Mouse (Mus musculus): ENCODE data around the gene Hist1h3c. TPM values are rescaled to one million over a fixed set of nuclear protein-coding genes. Genes with fewer than 3 reads are reported as not detected.

Gene Hist1h3c
- total and polyA plus RNA-seq, 2 experiments from 2014 or later, result 0.84 to 301 TPM

DNA sequence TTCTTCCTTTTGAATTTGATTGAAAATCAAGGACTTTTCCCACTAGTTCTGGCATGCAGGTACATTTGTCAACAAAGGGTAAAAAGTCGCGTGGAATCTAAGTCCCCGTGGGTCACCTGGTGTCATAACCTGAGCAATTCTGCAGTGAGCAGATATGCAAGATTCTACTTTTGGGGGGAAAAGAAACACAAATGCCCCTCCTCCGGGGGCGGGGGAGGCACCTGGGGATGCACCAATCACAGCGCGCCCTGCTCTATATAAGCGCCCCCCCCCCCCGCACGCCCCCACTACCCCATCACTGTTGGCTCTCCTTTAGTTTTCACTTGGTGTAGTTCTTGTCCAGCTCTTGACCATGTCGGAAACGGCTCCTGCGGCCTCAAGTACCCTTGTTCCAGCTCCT is 49.9 kb downstream of the Hist1h3c start, which contains the start of gene Hist1h1t:
TSS of gene Hist1h1t (plus strand) at position 301 of the 400 bp plus-strand sequence.
- Histone ChIP-seq H3K9me3 (ENCODE audit: low read length) (no peaks in the 10 kb centered on the region), H3K4me3 (ENCODE audit: low read depth, low read length) (no peak within 1 kb of the TSS), H3K9ac (no peak within 1 kb of the TSS), H3K36me3 (ENCODE audit: insufficient read depth) (no peaks in the 10 kb centered on the region), H3K4me2 (ENCODE audit: low read depth) (no peak within 1 kb of the TSS), H3K4me1 (ENCODE audit: insufficient read depth) (no peaks in the 10 kb centered on the region), H3K27ac (ENCODE audit: low read depth, low read length) (no peak within 1 kb of the TSS), H3K27me3 (ENCODE audit: insufficient read depth, low read length) (no peaks in the 10 kb centered on the region)
- no peak for TF ChIP-seq CTCF (IDR thresholded peaks at IDR 0.05; ENCODE audit: low read depth)
- DNase-seq (no peak), ATAC-seq (no peak)
- 59% methylated on average over 12 of the region's 13 CpGs for WGBS

Small RNA genes lying within 50 kb of the gene (microRNA-seq; reads per million reads assigned to microRNA genes)
- gene Gm44314 (0 reads per million in 2 experiments), gene Gm44484 (0 reads per million in 2 experiments)

Other genes starting within 250 kb of the Hist1h3c start
Only the 30 nearest of the 37 such genes appear.
- gene Hist1h1d, start 192.3 kb downstream of the Hist1h3c start, total RNA-seq (2014; rRNA removed), result 48.5 and 66.7 TPM in 2 replicates
- gene Hist1h1d, start 192.3 kb downstream of the Hist1h3c start, polyA plus RNA-seq (2015; fragmentation: Nextera tagmentation; extraction: Ambion mirVana), result 0.12 and 0.18 TPM in 2 replicates
- 180 and 204 TPM in 2 replicates for gene Hist1h3e, start 183.2 kb downstream of the Hist1h3c start, total RNA-seq (2014; rRNA removed)
- gene Hist1h3e, start 183.2 kb downstream of the Hist1h3c start, polyA plus RNA-seq (2015; fragmentation: Nextera tagmentation; extraction: Ambion mirVana), result 1.9 and 2.0 TPM in 2 replicates
- gene Hist1h2ae, start 174.4 kb downstream of the Hist1h3c start, total RNA-seq (2014; rRNA removed), result 111 TPM in 2 replicates
- 12.5 and 23.0 TPM in 2 replicates for gene Hist1h2ae, start 174.4 kb downstream of the Hist1h3c start, polyA plus RNA-seq (2015; fragmentation: Nextera tagmentation; extraction: Ambion mirVana)
- gene Hist1h2bg, start 174.2 kb downstream of the Hist1h3c start, total RNA-seq (2014; rRNA removed), result 367 and 594 TPM in 2 replicates
- 3.0 and 3.6 TPM in 2 replicates for gene Hist1h2bg, start 174.2 kb downstream of the Hist1h3c start, polyA plus RNA-seq (2015; fragmentation: Nextera tagmentation; extraction: Ambion mirVana)
- gene Hist1h2bf, start 171.4 kb downstream of the Hist1h3c start, total RNA-seq (2014; rRNA removed), result 226 and 289 TPM in 2 replicates
- gene Hist1h2bf, start 171.4 kb downstream of the Hist1h3c start, polyA plus RNA-seq (2015; fragmentation: Nextera tagmentation; extraction: Ambion mirVana), result not detected in 2 replicates
- 204 and 274 TPM in 2 replicates for gene Hist1h2ad, start 171.2 kb downstream of the Hist1h3c start, total RNA-seq (2014; rRNA removed)
- gene Hist1h2ad, start 171.2 kb downstream of the Hist1h3c start, polyA plus RNA-seq (2015; fragmentation: Nextera tagmentation; extraction: Ambion mirVana), result 0.78 TPM in 1 of 2 replicates, not detected in the other
- gene Hist1h3d, start 169.8 kb downstream of the Hist1h3c start, total RNA-seq (2014; rRNA removed), result 73.0 and 78.9 TPM in 2 replicates
- 0.57 and 0.80 TPM in 2 replicates for gene Hist1h3d, start 169.8 kb downstream of the Hist1h3c start, polyA plus RNA-seq (2015; fragmentation: Nextera tagmentation; extraction: Ambion mirVana)
- gene Hist1h4d, start 164.0 kb downstream of the Hist1h3c start, total RNA-seq (2014; rRNA removed), result 258 and 695 TPM in 2 replicates
- 25.0 and 42.2 TPM in 2 replicates for gene Hist1h4d, start 164.0 kb downstream of the Hist1h3c start, polyA plus RNA-seq (2015; fragmentation: Nextera tagmentation; extraction: Ambion mirVana)
- 98.5 and 120 TPM in 2 replicates for gene Hist1h2be, start 124.5 kb downstream of the Hist1h3c start, total RNA-seq (2014; rRNA removed)
- gene Hist1h2be, start 124.5 kb downstream of the Hist1h3c start, polyA plus RNA-seq (2015; fragmentation: Nextera tagmentation; extraction: Ambion mirVana), result 0.31 and 0.39 TPM in 2 replicates
- 204 and 218 TPM in 2 replicates for gene Hist1h1e, start 123.0 kb downstream of the Hist1h3c start, total RNA-seq (2014; rRNA removed)
- 11.1 and 16.3 TPM in 2 replicates for gene Hist1h1e, start 123.0 kb downstream of the Hist1h3c start, polyA plus RNA-seq (2015; fragmentation: Nextera tagmentation; extraction: Ambion mirVana)
- 40.9 and 44.8 TPM in 2 replicates for gene Hist1h2ac, start 61.7 kb downstream of the Hist1h3c start, total RNA-seq (2014; rRNA removed)
- 0.41 and 0.49 TPM in 2 replicates for gene Hist1h2ac, start 61.7 kb downstream of the Hist1h3c start, polyA plus RNA-seq (2015; fragmentation: Nextera tagmentation; extraction: Ambion mirVana)
- gene Hist1h2bc, start 61.4 kb downstream of the Hist1h3c start, total RNA-seq (2014; rRNA removed), result 93.7 and 124 TPM in 2 replicates
- gene Hist1h2bc, start 61.4 kb downstream of the Hist1h3c start, polyA plus RNA-seq (2015; fragmentation: Nextera tagmentation; extraction: Ambion mirVana), result 29.2 and 35.3 TPM in 2 replicates
- 1.3 TPM in 1 of 2 replicates, not detected in the other for gene Hist1h1t, start 49.8 kb downstream of the Hist1h3c start, total RNA-seq (2014; rRNA removed)
- not detected in 2 replicates for gene Hist1h1t, start 49.8 kb downstream of the Hist1h3c start, polyA plus RNA-seq (2015; fragmentation: Nextera tagmentation; extraction: Ambion mirVana)
- gene Hist1h4c, start 47.1 kb downstream of the Hist1h3c start, total RNA-seq (2014; rRNA removed), result 917 and 942 TPM in 2 replicates
- 2.3 and 5.0 TPM in 2 replicates for gene Hist1h4c, start 47.1 kb downstream of the Hist1h3c start, polyA plus RNA-seq (2015; fragmentation: Nextera tagmentation; extraction: Ambion mirVana)
- 2.5 and 3.6 TPM in 2 replicates for gene Hfe, start 34.7 kb downstream of the Hist1h3c start, total RNA-seq (2014; rRNA removed)
- gene Hfe, start 34.7 kb downstream of the Hist1h3c start, polyA plus RNA-seq (2015; fragmentation: Nextera tagmentation; extraction: Ambion mirVana), result 4.4 and 6.0 TPM in 2 replicates
- gene Hist1h1c, start 6.8 kb downstream of the Hist1h3c start, total RNA-seq (2014; rRNA removed), result 475 and 498 TPM in 2 replicates
- gene Hist1h1c, start 6.8 kb downstream of the Hist1h3c start, polyA plus RNA-seq (2015; fragmentation: Nextera tagmentation; extraction: Ambion mirVana), result 24.0 and 26.3 TPM in 2 replicates
- 647 and 680 TPM in 2 replicates for gene Hist1h2bb, start 1.1 kb upstream of the Hist1h3c start, total RNA-seq (2014; rRNA removed)
- gene Hist1h2bb, start 1.1 kb upstream of the Hist1h3c start, polyA plus RNA-seq (2015; fragmentation: Nextera tagmentation; extraction: Ambion mirVana), result not detected in 2 replicates
- 305 and 340 TPM in 2 replicates for gene Hist1h2ab, start 5.5 kb upstream of the Hist1h3c start, total RNA-seq (2014; rRNA removed)
- 4.4 and 6.7 TPM in 2 replicates for gene Hist1h2ab, start 5.5 kb upstream of the Hist1h3c start, polyA plus RNA-seq (2015; fragmentation: Nextera tagmentation; extraction: Ambion mirVana)
- 229 and 254 TPM in 2 replicates for gene Hist1h3b, start 6.7 kb upstream of the Hist1h3c start, total RNA-seq (2014; rRNA removed)
- gene Hist1h3b, start 6.7 kb upstream of the Hist1h3c start, polyA plus RNA-seq (2015; fragmentation: Nextera tagmentation; extraction: Ambion mirVana), result 0.25 and 0.67 TPM in 2 replicates
- 184 and 254 TPM in 2 replicates for gene Hist1h4b, start 11.4 kb upstream of the Hist1h3c start, total RNA-seq (2014; rRNA removed)
- 1.8 and 3.0 TPM in 2 replicates for gene Hist1h4b, start 11.4 kb upstream of the Hist1h3c start, polyA plus RNA-seq (2015; fragmentation: Nextera tagmentation; extraction: Ambion mirVana)
- gene Hist1h4a, start 15.6 kb upstream of the Hist1h3c start, total RNA-seq (2014; rRNA removed), result 303 and 421 TPM in 2 replicates
- gene Hist1h4a, start 15.6 kb upstream of the Hist1h3c start, polyA plus RNA-seq (2015; fragmentation: Nextera tagmentation; extraction: Ambion mirVana), result 0.64 TPM in 1 of 2 replicates, not detected in the other
- 483 and 512 TPM in 2 replicates for gene Hist1h3a, start 16.8 kb upstream of the Hist1h3c start, total RNA-seq (2014; rRNA removed)
- 1.2 and 2.2 TPM in 2 replicates for gene Hist1h3a, start 16.8 kb upstream of the Hist1h3c start, polyA plus RNA-seq (2015; fragmentation: Nextera tagmentation; extraction: Ambion mirVana)
- gene Hist1h1a, start 18.1 kb upstream of the Hist1h3c start, total RNA-seq (2014; rRNA removed), result 195 and 202 TPM in 2 replicates
- 0.36 and 0.40 TPM in 2 replicates for gene Hist1h1a, start 18.1 kb upstream of the Hist1h3c start, polyA plus RNA-seq (2015; fragmentation: Nextera tagmentation; extraction: Ambion mirVana)
- gene Trim38, start 24.3 kb upstream of the Hist1h3c start, total RNA-seq (2014; rRNA removed), result 0.23 TPM in 1 of 2 replicates, not detected in the other
- 0.09 TPM in 1 of 2 replicates, not detected in the other for gene Trim38, start 24.3 kb upstream of the Hist1h3c start, polyA plus RNA-seq (2015; fragmentation: Nextera tagmentation; extraction: Ambion mirVana)
- not detected in 2 replicates for gene Slc17a2, start 61.4 kb upstream of the Hist1h3c start, total RNA-seq (2014; rRNA removed)
- gene Slc17a2, start 61.4 kb upstream of the Hist1h3c start, polyA plus RNA-seq (2015; fragmentation: Nextera tagmentation; extraction: Ambion mirVana), result not detected in 2 replicates
- gene Slc17a3, start 93.8 kb upstream of the Hist1h3c start, total RNA-seq (2014; rRNA removed), result 0.10 TPM in 1 of 2 replicates, not detected in the other
- not detected in 2 replicates for gene Slc17a3, start 93.8 kb upstream of the Hist1h3c start, polyA plus RNA-seq (2015; fragmentation: Nextera tagmentation; extraction: Ambion mirVana)
- gene Slc17a1, start 122.1 kb upstream of the Hist1h3c start, total RNA-seq (2014; rRNA removed), result 0.15 TPM in 1 of 2 replicates, not detected in the other
- not detected in 2 replicates for gene Slc17a1, start 122.1 kb upstream of the Hist1h3c start, polyA plus RNA-seq (2015; fragmentation: Nextera tagmentation; extraction: Ambion mirVana)
- not detected in 2 replicates for gene Slc17a4, start 169.4 kb upstream of the Hist1h3c start, total RNA-seq (2014; rRNA removed)
- not detected in 2 replicates for gene Slc17a4, start 169.4 kb upstream of the Hist1h3c start, polyA plus RNA-seq (2015; fragmentation: Nextera tagmentation; extraction: Ambion mirVana)
- gene Hist1h2ba, start 188.6 kb upstream of the Hist1h3c start, total RNA-seq (2014; rRNA removed), result not detected in 2 replicates
- gene Hist1h2ba, start 188.6 kb upstream of the Hist1h3c start, polyA plus RNA-seq (2015; fragmentation: Nextera tagmentation; extraction: Ambion mirVana), result not detected in 2 replicates
- gene Hist1h2aa, start 188.9 kb upstream of the Hist1h3c start, total RNA-seq (2014; rRNA removed), result not detected in 2 replicates
- gene Hist1h2aa, start 188.9 kb upstream of the Hist1h3c start, polyA plus RNA-seq (2015; fragmentation: Nextera tagmentation; extraction: Ambion mirVana), result not detected in 2 replicates